Mouse (Mus musculus) heart, embryonic 14.5 days (tissue): ENCODE results near the gene Nle1. TPM values are rescaled to one million over a fixed set of nuclear protein-coding genes. Genes with fewer than 3 reads are reported as not detected.
A peak's percentile ranks its signal among the peaks of the same experiment; 100 is the strongest.
"Not testable (repeated sequence)": the region's sequence is repeated elsewhere in the genome, so short reads cannot be mapped to it uniquely, and the experiment has no call there.

ENCODE experiments used
- ATAC-seq: fragments of 200-750 bp; cut with Nextera tagmentation; 2 replicates; pipeline ENCODE4 v1.8.0; 2017; ENCODE audit warnings: low read depth, moderate TSS enrichment; ENCODE audit not compliant: insufficient number of reproducible peaks, insufficient read depth, low FRiP score
- H3K27ac ChIP-seq, 2 experiments: fragments of 200-500 bp in 1 of 2; fragments of 300-500 bp in 1 of 2; sonication (generic) in 1 of 2; replicated peaks in 1 of 2; 2 replicates each; pipeline ENCODE4 v1.5.1; 2012 to 2014; ENCODE audit warnings: low read depth in 2 of 2, low read length in 2 of 2, control low read depth in 1 of 2, mild to moderate bottlenecking in 1 of 2, mixed read lengths in 1 of 2; ENCODE audit not compliant: control insufficient read depth in 1 of 2, insufficient read depth in 1 of 2
- H3K27me3 ChIP-seq: fragments of 300-500 bp; sonication (generic); 2 replicates; pipeline ENCODE4 v1.6.1; 2014; ENCODE audit warnings: mild to moderate bottlenecking, low read length, control low read depth; ENCODE audit not compliant: control insufficient read depth, insufficient read depth
- H3K36me3 ChIP-seq: fragments of 300-500 bp; sonication (generic); 2 replicates; pipeline ENCODE4 v1.6.1; 2014; ENCODE audit warnings: mild to moderate bottlenecking, control low read depth, low read length, mixed read lengths; ENCODE audit not compliant: control insufficient read depth, insufficient read depth
- H3K4me1 ChIP-seq, 2 experiments: fragments of 200-500 bp in 1 of 2; fragments of 300-500 bp in 1 of 2; sonication (generic) in 1 of 2; 2 replicates each; pipeline ENCODE4 v1.6.1; 2012 to 2014; ENCODE audit warnings: low read length in 2 of 2, control low read depth in 1 of 2, mixed read lengths in 1 of 2; ENCODE audit not compliant: control insufficient read depth in 2 of 2, insufficient read depth in 2 of 2
- H3K4me2 ChIP-seq: fragments of 300-500 bp; sonication (generic); 2 replicates; pipeline ENCODE4 v1.6.1; 2014; ENCODE audit warnings: mild to moderate bottlenecking, low read length
- H3K4me3 ChIP-seq, 2 experiments: fragments of 200-500 bp in 1 of 2; fragments of 300-500 bp in 1 of 2; sonication (generic) in 1 of 2; 2 replicates each; pipeline ENCODE4 v1.5.1; 2012 to 2014; ENCODE audit warnings: low read length in 2 of 2, mild to moderate bottlenecking in 2 of 2, control low read depth in 1 of 2, low read depth in 1 of 2, moderate library complexity in 1 of 2; ENCODE audit not compliant: control insufficient read depth in 1 of 2, insufficient read depth in 1 of 2
- H3K9ac ChIP-seq: fragments of 300-500 bp; sonication (generic); 2 replicates; pipeline ENCODE4 v1.6.1; 2014; ENCODE audit warnings: mild to moderate bottlenecking, low read length
- H3K9me3 ChIP-seq: fragments of 300-500 bp; sonication (generic); 2 replicates; pipeline ENCODE4 v1.6.1; 2016; ENCODE audit warnings: low read length, control low read depth; ENCODE audit not compliant: control insufficient read depth
- WGBS: fragments of 180-500 bp; shearing (Covaris S2); extraction: QIAGEN DNeasy Blood & Tissue Kit; methylation state at CpG from one replicate; pipeline ENCODE4 v1.1.7; 2014; 5-methylcytosine and 5-hydroxymethylcytosine counted together
- polyA plus RNA-seq: library from polyadenylated mRNA; unstranded; fragments of >200 nt; fragmentation: Nextera tagmentation; extraction: Ambion mirVana; gene quantifications from 2 replicates; pipeline ENCODE4 v1.2.1, GENCODE M21; 2014

Gene Nle1
- polyA plus RNA-seq, 1 experiment from 2014 or later, result 18.8 TPM

DNA sequence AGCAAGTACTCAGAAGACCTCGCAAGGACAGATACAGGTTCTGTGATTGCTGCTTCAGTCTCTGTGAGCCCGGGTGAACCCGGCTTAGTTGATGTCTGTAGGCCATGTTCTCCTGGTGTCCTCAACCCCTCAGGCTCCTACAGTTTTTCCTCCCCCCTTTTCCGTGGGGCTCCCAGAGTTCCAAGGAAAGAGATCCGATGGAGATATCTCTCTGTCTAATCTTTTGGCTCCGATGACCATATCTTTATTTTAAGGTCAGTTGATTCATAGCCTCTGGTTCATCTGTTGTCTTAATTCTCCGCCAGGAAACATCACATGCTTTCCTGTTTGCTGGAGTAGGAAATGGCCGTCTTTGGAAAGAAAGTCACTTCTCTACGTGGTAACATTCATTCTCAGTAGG lies 40.8 kb upstream of the Nle1 start:
- H3K27ac ChIP-seq, result no peak overlapping the region
- no peak overlapping the region for H3K4me3 ChIP-seq
- ATAC-seq, result no peak
- H3K4me1 ChIP-seq, result peaks cover 14 to 26% of the 10 kb centered on the region in 2 experiments
- H3K27me3 ChIP-seq, result peaks cover 8% of the 10 kb centered on the region
- H3K9me3 ChIP-seq, result no peaks in the 10 kb centered on the region
- H3K9ac ChIP-seq, result no peak overlapping the region
- H3K36me3 ChIP-seq, result no peaks in the 10 kb centered on the region
- WGBS, result 71% methylated on average over 9 of the region's 9 CpGs
- H3K4me2 ChIP-seq, result no peak overlapping the region

DNA sequence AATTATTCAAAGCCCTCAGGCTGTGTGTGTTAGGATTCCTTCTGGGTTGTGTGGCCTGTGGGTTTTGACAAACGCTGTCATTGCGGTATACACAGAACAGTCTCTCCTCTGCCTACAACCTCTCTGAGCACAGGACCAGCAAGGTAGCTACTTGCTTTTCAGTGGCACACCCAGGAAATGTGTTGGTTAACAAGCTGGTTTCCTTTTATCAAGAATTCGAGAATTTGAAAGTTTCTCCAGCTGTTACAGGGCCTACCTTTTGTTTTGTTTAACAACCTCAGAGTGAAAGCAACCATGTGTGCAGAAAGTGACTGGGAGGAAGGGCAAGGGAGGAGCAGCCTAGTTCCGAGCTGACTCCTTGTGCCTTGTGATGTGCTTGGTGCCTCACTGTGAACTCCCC lies 39.2 kb upstream of the Nle1 start:
- peaks cover 14 to 26% of the 10 kb centered on the region in 2 experiments for H3K4me1 ChIP-seq
- no peak overlapping the region for H3K4me2 ChIP-seq
- no peak overlapping the region for H3K27ac ChIP-seq
- H3K27me3 ChIP-seq, result peaks cover 8% of the 10 kb centered on the region
- no peak for ATAC-seq
- H3K9me3 ChIP-seq, result no peaks in the 10 kb centered on the region
- peaks cover 14% of the 10 kb centered on the region for H3K36me3 ChIP-seq
- WGBS, result 58% methylated on average over 4 of the region's 4 CpGs
- H3K4me3 ChIP-seq, result no peak overlapping the region
- H3K9ac ChIP-seq, result no peak overlapping the region

DNA sequence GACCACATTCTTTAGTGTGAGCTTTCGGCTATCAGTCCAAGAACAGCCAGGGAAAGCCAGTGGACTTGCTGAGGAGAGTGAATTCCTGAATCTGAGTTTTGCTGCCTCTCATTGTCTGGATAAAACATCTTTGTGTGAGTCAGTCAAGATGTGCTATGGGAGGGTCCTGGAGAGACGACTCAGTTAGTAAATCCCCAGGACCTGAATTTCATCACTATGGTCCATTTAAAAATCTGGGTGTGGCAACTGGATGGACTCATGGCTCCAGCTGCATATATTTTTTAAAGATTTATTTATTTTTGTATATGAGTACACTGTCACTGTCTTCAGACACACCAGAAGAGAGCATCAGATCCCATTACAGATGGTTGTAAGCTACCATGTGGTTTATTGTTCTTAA lies 37.4 kb upstream of the Nle1 start:
- peaks cover 3 to 9% of the 10 kb centered on the region in 2 experiments for H3K4me1 ChIP-seq
- H3K4me2 ChIP-seq, result no peak overlapping the region
- WGBS, result 8% methylated on average over 2 of the region's 2 CpGs
- H3K27me3 ChIP-seq, result peaks cover under 1% of the 10 kb centered on the region
- no peak overlapping the region for H3K27ac ChIP-seq
- H3K4me3 ChIP-seq, result no peak overlapping the region
- no peak overlapping the region for H3K9ac ChIP-seq
- H3K9me3 ChIP-seq, result no peaks in the 10 kb centered on the region
- H3K36me3 ChIP-seq, result peaks cover 32% of the 10 kb centered on the region
- ATAC-seq, result no peak

DNA sequence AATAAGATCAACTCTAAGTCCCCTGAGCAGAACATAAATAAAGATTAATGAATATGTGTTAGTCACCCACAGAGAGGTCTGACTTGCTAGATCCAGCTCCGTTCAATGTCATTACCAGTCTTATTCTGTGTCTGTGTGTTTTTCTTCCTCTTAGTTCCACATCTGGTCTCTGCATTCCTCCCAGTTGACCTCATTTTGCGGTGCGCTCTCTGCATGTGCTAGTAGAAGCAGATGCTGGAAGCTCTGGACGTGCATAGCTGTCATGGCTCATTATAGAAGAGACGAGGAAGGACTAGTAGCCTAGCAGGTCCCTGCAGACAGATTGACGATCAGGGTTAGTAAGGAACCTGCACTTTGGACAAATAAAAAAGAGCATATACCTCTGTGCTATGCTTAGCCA lies 35.1 kb upstream of the Nle1 start:
- Histone ChIP-seq H3K9me3 (no peaks in the 10 kb centered on the region), H3K4me1 (peaks cover 3 to 6% of the 10 kb centered on the region in 2 experiments; a peak in 3 of 4 replicates), H3K4me3 (no peak overlapping the region), H3K27me3 (no peaks in the 10 kb centered on the region), H3K36me3 (peaks cover 55% of the 10 kb centered on the region), H3K4me2 (no peak overlapping the region), H3K9ac (no peak overlapping the region), H3K27ac (no peak overlapping the region)
- 50% methylated on average over 6 of the region's 6 CpGs for WGBS
- no peak for ATAC-seq

DNA sequence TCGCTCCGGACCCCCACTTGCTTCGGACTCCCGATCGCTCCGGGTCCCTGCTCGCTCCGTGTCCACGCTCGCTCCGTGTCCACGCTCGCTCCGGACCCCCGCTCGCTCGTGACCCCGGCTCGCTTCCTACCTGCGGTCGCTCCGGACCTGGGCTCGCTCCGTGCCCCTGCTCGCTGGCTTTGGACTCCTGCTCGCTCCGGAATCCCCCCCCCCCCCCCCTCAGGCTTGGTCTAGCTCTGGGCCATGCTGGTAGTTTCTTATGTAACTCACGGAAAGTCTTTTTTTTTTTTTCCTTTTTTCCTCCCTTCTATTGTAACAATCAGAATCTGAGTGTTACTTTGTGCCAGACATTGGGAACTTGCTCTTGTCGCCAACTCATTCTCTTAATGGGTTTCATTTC lies 25.0 kb upstream of the Nle1 start:
- H3K9me3 ChIP-seq, result no peaks in the 10 kb centered on the region; the same call in 1 of the 2 replicates
- peak overlapping the region; percentile 74 for H3K4me2 ChIP-seq
- H3K27ac ChIP-seq, result peak overlapping the region in 1 of 2 experiments; percentile 19; a peak in 1 of 4 replicates
- H3K36me3 ChIP-seq, result peaks cover 75% of the 10 kb centered on the region
- 49% methylated on average over 29 of the region's 29 CpGs for WGBS
- 0 out of 2 replicates have a peak, but pooled peaks cover 4% of the 10 kb centered on the region for H3K27me3 ChIP-seq
- H3K4me3 ChIP-seq, result peak overlapping the region; percentile 49 to 53
- ATAC-seq, result no peak
- H3K4me1 ChIP-seq, result peaks cover 0 to 5% of the 10 kb centered on the region in 2 experiments; a peak in 1 of 4 replicates
- peak overlapping the region; percentile 61 for H3K9ac ChIP-seq

DNA sequence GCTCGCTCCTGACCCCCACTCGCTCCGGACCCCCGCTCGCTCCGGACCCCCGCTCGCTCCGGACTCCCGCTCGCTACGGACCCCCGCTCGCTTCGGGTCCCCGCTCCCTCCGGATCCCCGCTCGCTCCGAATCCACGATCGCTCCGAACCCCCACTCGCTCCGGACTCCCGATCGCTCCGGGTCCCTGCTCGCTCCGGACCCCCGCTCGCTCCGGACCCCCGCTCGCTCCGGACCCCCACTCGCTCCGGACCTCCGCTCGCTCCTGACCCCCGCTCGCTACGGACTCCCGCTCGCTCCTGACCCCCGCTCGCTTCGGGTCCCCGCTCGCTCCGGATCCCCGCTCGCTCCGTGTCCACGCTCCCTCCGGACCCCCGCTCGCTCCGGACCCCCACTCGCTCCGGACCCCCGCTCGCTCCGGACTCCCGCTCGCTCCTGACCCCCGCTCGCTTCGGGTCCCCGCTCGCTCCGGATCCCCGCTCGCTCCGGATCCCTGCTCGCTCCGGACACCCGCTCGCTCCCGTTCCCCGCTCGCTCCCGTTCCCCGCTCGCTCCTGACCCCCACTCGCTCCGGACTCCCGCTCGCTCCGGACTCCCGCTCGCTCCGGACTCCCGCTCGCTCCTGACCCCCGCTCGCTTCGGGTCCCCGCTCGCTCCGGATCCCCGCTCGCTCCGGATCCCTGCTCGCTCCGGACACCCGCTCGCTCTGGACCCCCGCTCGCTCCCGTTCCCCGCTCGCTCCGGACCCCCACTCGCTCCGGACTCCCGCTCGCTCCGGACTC lies 23.6 kb upstream of the Nle1 start:
- Histone ChIP-seq H3K36me3 (peaks cover 74% of the 10 kb centered on the region), H3K4me3 (peak overlapping the region; percentile 49 to 53), H3K9ac (peak overlapping the region; percentile 68), H3K4me2 (peak overlapping the region; percentile 74)
- not testable (repeated sequence) for H3K27ac ChIP-seq, ATAC-seq, H3K9me3 ChIP-seq, H3K4me1 ChIP-seq, H3K27me3 ChIP-seq
- WGBS, result 6% methylated on average over 94 of the region's 119 CpGs

DNA sequence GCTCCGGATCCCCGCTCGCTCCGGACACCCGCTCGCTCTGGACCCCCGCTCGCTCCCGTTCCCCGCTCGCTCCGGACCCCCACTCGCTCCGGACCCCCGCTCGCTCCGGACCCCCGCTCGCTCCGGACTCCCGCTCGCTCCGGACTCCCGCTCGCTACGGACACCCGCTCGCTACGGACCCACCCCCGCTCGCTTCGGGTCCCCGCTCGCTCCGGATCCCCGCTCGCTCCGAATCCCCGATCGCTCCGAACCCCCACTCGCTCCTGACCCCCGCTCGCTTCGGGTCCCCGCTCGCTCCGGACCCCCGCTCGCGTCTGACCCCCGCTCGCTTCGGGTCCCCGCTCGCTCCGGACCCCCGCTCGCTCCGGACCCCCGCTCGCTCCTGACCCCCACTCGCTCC lies 22.9 kb upstream of the Nle1 start:
- H3K9ac ChIP-seq, result peak overlapping the region; percentile 68
- H3K36me3 ChIP-seq, result peaks cover 74% of the 10 kb centered on the region
- 9% methylated on average over 48 of the region's 63 CpGs for WGBS
- H3K4me3 ChIP-seq, result peak overlapping the region; percentile 49 to 53
- H3K27ac ChIP-seq, H3K27me3 ChIP-seq, ATAC-seq, H3K4me1 ChIP-seq, H3K9me3 ChIP-seq: not testable (repeated sequence)
- peak overlapping the region; percentile 74 for H3K4me2 ChIP-seq
